Mouse (Mus musculus) c-Kit-negative CD71-positive TER-119-positive erythroid progenitor cells, embryonic 14.5 days (primary cell): ENCODE measurements around the gene Trmt44.

ENCODE experiments used
- DNase-seq: peaks from one replicate; pipeline ENCODE4 v3.0.0-alpha.2; 2013; ENCODE audit warnings: low read depth, low spot score

Trmt44 gene

GRCm38 (mm10) chr5:35574653-35575599 is at the start of gene Trmt44:
Trmt44 (minus strand) TSS chr5:35575070.
- peak; percentile 63 for DNase-seq

- DNase-seq = no peak
These were observed 49.0 kb upstream of the Trmt44 start for GRCm38 (mm10) chr5:35623831-35624230.

GRCm38 (mm10) chr5:35621114-35621513 is 46.2 kb upstream of the Trmt44 start:
- DNase-seq = no peak

- DNase-seq = no peak
These were observed 42.1 kb upstream of the Trmt44 start for GRCm38 (mm10) chr5:35616943-35617342.

- no peak for DNase-seq
These were observed 37.9 kb upstream of the Trmt44 start for GRCm38 (mm10) chr5:35612722-35613121.

- DNase-seq = no peak
These were observed 37.0 kb upstream of the Trmt44 start for GRCm38 (mm10) chr5:35611900-35612299.

GRCm38 (mm10) chr5:35611170-35611569 is 36.3 kb upstream of the Trmt44 start:
- no peak for DNase-seq

GRCm38 (mm10) chr5:35610381-35610780 is 35.5 kb upstream of the Trmt44 start:
- no peak for DNase-seq

GRCm38 (mm10) chr5:35609971-35610370 is 35.1 kb upstream of the Trmt44 start:
- DNase-seq = no peak

GRCm38 (mm10) chr5:35609381-35609780 is 34.5 kb upstream of the Trmt44 start:
- no peak for DNase-seq

- DNase-seq = no peak
These were observed 33.7 kb upstream of the Trmt44 start for GRCm38 (mm10) chr5:35608559-35608958.

GRCm38 (mm10) chr5:35607784-35608183 is 32.9 kb upstream of the Trmt44 start:
- no peak for DNase-seq

- no peak for DNase-seq
These were observed 31.9 kb upstream of the Trmt44 start for GRCm38 (mm10) chr5:35606800-35607199.

GRCm38 (mm10) chr5:35605355-35605754 is 30.5 kb upstream of the Trmt44 start:
- no peak for DNase-seq

- DNase-seq = no peak
These were observed 26.7 kb upstream of the Trmt44 start for GRCm38 (mm10) chr5:35601526-35601925.

GRCm38 (mm10) chr5:35600233-35600632 is 25.4 kb upstream of the Trmt44 start:
- no peak for DNase-seq

- DNase-seq = no peak
These were observed 21.6 kb upstream of the Trmt44 start for GRCm38 (mm10) chr5:35596169-35597160.

- DNase-seq = peak; percentile 50
These were observed 20.8 kb upstream of the Trmt44 start for GRCm38 (mm10) chr5:35595706-35596105.

GRCm38 (mm10) chr5:35594768-35595167 is 19.9 kb upstream of the Trmt44 start:
- DNase-seq = no peak

- no peak for DNase-seq
These were observed 18.4 kb upstream of the Trmt44 start for GRCm38 (mm10) chr5:35593272-35593671.

- DNase-seq = no peak
These were observed 18.0 kb upstream of the Trmt44 start for GRCm38 (mm10) chr5:35592824-35593223.
